Mouse (Mus musculus): Measurements from ENCODE around the gene Gm9758. TPM values are rescaled to one million over a fixed set of nuclear protein-coding genes. Genes with fewer than 3 reads are reported as not detected.
"Not testable (repeated sequence)": the region's sequence is repeated elsewhere in the genome, so short reads cannot be mapped to it uniquely, and the experiment has no call there.

Gene Gm9758
- polyA plus RNA-seq (2015; fragmentation: Nextera tagmentation; extraction: Ambion mirVana), result not detected in 2 replicates

DNA sequence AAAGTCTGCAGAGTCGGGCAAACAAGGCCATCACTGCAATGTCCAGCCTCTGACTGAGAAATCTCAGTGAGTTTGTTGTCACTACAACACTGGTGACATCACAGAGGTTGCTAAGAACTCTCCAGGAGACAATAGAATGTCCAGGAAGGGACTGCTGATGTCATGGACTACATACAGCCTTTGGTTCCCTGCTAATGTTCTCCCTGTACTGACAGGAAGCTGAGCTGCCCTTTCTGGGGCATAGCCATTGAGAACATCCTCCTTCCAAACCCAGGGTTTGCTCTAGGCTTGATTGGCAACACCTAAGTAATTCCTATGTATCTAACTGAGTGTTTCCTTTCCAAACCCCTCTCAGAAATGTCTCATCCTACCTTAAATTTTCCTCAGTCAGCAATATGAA lies at the start of gene Gm9758:
Gene Gm9758 (minus strand): TSS at position 101 of the 400 bp plus-strand sequence.
- H3K36me3 ChIP-seq; H3K9ac ChIP-seq; H3K27me3 ChIP-seq; ATAC-seq (ENCODE audit: borderline replicate concordance, extremely low read depth, low FRiP score, low TSS enrichment); H3K4me2 ChIP-seq; H3K9me3 ChIP-seq; H3K4me3 ChIP-seq; H3K27ac ChIP-seq; H3K4me1 ChIP-seq: not testable (repeated sequence)
- 50% methylated on average over 1 of the region's 1 CpGs for WGBS

- H3K4me2 ChIP-seq; H3K4me3 ChIP-seq; H3K9ac ChIP-seq; H3K4me1 ChIP-seq; H3K27ac ChIP-seq; H3K36me3 ChIP-seq; ATAC-seq (ENCODE audit: borderline replicate concordance, extremely low read depth, low FRiP score, low TSS enrichment); H3K27me3 ChIP-seq: not testable (repeated sequence)
- 78% methylated on average over 13 of the region's 13 CpGs for WGBS
- H3K9me3 ChIP-seq, result peaks cover 14% of the 10 kb centered on the region; the same call in 1 of the 2 replicates
Observed at GRCm38 (mm10) chr5:14963821-14964220, 49.1 kb upstream of the Gm9758 start.

- H3K27ac ChIP-seq, H3K4me3 ChIP-seq, H3K27me3 ChIP-seq, H3K36me3 ChIP-seq, H3K4me2 ChIP-seq, H3K4me1 ChIP-seq, H3K9ac ChIP-seq: not testable (repeated sequence)
- H3K9me3 ChIP-seq, result peaks cover 14% of the 10 kb centered on the region; the same call in 1 of the 2 replicates
- WGBS, result 74% methylated on average over 4 of the region's 4 CpGs
- ATAC-seq (ENCODE audit: borderline replicate concordance, extremely low read depth, low FRiP score, low TSS enrichment), result peak; percentile 74; the same call in 1 of the 2 replicates
Observed at GRCm38 (mm10) chr5:14961502-14961901, 46.8 kb upstream of the Gm9758 start.

GRCm38 (mm10) chr5:14955928-14956706 lies 41.4 kb upstream of the Gm9758 start:
- not testable (repeated sequence) for H3K27me3 ChIP-seq; H3K27ac ChIP-seq; H3K36me3 ChIP-seq; H3K4me1 ChIP-seq; ATAC-seq (ENCODE audit: borderline replicate concordance, extremely low read depth, low FRiP score, low TSS enrichment); H3K4me3 ChIP-seq; H3K4me2 ChIP-seq; H3K9ac ChIP-seq
- 82% methylated on average over 1 of the region's 1 CpGs for WGBS
- peaks cover 13% of the 10 kb centered on the region for H3K9me3 ChIP-seq

- not testable (repeated sequence) for ATAC-seq (ENCODE audit: borderline replicate concordance, extremely low read depth, low FRiP score, low TSS enrichment); H3K4me3 ChIP-seq; H3K9ac ChIP-seq
Observed at GRCm38 (mm10) chr5:14953587-14953986, 38.9 kb upstream of the Gm9758 start.

DNA sequence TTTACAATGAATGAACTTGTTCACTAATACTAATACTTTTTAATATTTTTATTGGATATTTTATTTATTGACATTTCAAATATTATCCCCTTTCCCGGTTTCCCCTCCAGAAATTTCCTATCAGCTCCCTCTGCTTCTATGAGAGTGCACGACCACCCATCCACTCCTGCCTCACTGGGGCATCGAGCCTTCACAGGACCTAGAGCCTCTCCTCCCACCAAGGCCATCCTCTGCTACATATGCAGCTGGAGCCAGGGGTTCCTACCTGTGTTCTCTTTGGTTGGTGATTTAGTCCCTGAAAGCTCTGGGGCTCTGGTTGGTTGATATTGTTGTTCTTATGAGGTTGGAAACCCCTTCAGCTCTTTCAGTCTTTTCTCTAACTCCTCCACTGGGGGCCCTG lies 38.0 kb upstream of the Gm9758 start:
- not testable (repeated sequence) for ATAC-seq (ENCODE audit: borderline replicate concordance, extremely low read depth, low FRiP score, low TSS enrichment); H3K9ac ChIP-seq; H3K4me1 ChIP-seq; H3K27me3 ChIP-seq; H3K27ac ChIP-seq; H3K9me3 ChIP-seq; H3K4me2 ChIP-seq; H3K4me3 ChIP-seq; H3K36me3 ChIP-seq
- WGBS, result 65% methylated on average over 3 of the region's 3 CpGs

More at GRCm38 (mm10) chr5:14953587-14953986, 38.9 kb upstream of the Gm9758 start:
- not testable (repeated sequence) for H3K27me3 ChIP-seq, H3K4me2 ChIP-seq, H3K9me3 ChIP-seq, H3K4me1 ChIP-seq, H3K36me3 ChIP-seq, H3K27ac ChIP-seq

- H3K4me3 ChIP-seq, H3K9me3 ChIP-seq, H3K27me3 ChIP-seq, H3K4me1 ChIP-seq, H3K9ac ChIP-seq, H3K27ac ChIP-seq, H3K36me3 ChIP-seq, H3K4me2 ChIP-seq: not testable (repeated sequence)
- 63% methylated on average over 7 of the region's 7 CpGs for WGBS
- peak; percentile 52; the same call in 1 of the 2 replicates for ATAC-seq (ENCODE audit: borderline replicate concordance, extremely low read depth, low FRiP score, low TSS enrichment)
Observed at GRCm38 (mm10) chr5:14951822-14952221, 37.1 kb upstream of the Gm9758 start.

DNA sequence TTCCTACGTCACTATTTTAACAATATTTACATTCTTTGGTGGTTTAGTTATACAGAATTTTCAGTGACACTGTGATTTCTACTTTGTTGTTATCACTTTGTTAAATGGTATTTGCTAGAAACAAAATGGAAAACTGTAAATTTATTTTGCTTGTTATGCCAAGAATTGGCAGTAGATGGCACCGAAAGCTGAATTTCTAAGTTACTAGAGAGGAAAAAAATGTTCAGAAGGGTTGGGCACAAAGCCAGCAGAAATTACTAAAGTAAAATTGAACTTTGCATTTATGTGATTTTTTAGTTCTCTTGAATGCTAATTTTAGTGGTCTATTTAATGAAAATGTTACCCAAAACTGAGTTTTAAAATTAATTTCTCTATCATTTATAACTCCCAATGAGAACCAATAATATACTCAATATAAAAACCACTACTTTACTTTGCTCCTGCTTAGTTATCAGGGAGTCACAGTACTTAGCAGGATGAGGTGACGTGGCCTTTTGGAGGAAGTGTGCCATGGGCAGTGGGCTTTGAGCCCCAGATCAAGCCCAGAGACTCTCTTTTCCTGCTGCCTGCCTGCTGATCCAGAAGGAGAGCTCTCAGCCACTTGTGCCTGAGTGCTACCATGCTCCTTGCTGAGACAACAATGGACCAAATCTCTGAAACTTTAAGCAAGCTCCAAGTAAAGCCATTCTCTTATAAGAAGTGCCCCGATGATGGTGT lies 32.9 kb upstream of the Gm9758 start:
- ATAC-seq (ENCODE audit: borderline replicate concordance, extremely low read depth, low FRiP score, low TSS enrichment); H3K4me1 ChIP-seq; H3K36me3 ChIP-seq; H3K9ac ChIP-seq; H3K27ac ChIP-seq; H3K4me3 ChIP-seq; H3K4me2 ChIP-seq; H3K27me3 ChIP-seq; H3K9me3 ChIP-seq: not testable (repeated sequence)
- 52% methylated on average over 4 of the region's 4 CpGs for WGBS

DNA sequence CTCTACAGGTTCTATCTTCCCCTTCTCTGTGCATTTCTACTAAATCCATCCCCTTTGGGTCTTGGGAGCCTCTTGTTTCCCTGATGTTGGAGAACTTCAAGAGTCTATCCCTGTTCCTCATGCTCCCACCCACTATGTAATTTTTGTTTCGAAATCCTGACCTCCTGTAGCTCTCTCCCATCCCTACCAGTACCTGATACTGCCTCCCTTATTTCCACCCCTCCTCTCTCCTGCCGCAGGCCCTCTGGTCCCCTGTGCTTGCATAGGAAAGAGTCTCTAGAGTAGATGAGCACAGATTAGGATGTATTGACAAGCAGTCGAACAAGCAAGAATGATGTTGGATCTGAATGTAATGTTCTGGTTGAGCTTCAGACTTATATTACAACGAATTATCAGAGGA lies 30.8 kb upstream of the Gm9758 start:
- 42% methylated on average over 4 of the region's 4 CpGs for WGBS
- not testable (repeated sequence) for ATAC-seq (ENCODE audit: borderline replicate concordance, extremely low read depth, low FRiP score, low TSS enrichment); H3K4me2 ChIP-seq

GRCm38 (mm10) chr5:14941043-14941442 lies 26.3 kb upstream of the Gm9758 start:
- H3K4me2 ChIP-seq; H3K36me3 ChIP-seq; H3K4me1 ChIP-seq; H3K9ac ChIP-seq; ATAC-seq (ENCODE audit: borderline replicate concordance, extremely low read depth, low FRiP score, low TSS enrichment); H3K9me3 ChIP-seq; H3K27ac ChIP-seq; H3K27me3 ChIP-seq; H3K4me3 ChIP-seq: not testable (repeated sequence)
- WGBS, result 83% methylated on average over 1 of the region's 1 CpGs

More for the DNA sequence above, 30.8 kb upstream of the Gm9758 start:
- H3K9me3 ChIP-seq, H3K4me3 ChIP-seq, H3K36me3 ChIP-seq, H3K9ac ChIP-seq, H3K4me1 ChIP-seq, H3K27me3 ChIP-seq, H3K27ac ChIP-seq: not testable (repeated sequence)

GRCm38 (mm10) chr5:14938329-14938728 lies 23.6 kb upstream of the Gm9758 start, which contains the start of gene Speer4e:
Speer4e (minus strand) TSS chr5:14938429.
- H3K4me2 ChIP-seq; H3K27me3 ChIP-seq; H3K9ac ChIP-seq; ATAC-seq (ENCODE audit: borderline replicate concordance, extremely low read depth, low FRiP score, low TSS enrichment); H3K9me3 ChIP-seq; H3K4me1 ChIP-seq; H3K4me3 ChIP-seq; H3K36me3 ChIP-seq; H3K27ac ChIP-seq: not testable (repeated sequence)
- 41% methylated on average over 1 of the region's 1 CpGs for WGBS

DNA sequence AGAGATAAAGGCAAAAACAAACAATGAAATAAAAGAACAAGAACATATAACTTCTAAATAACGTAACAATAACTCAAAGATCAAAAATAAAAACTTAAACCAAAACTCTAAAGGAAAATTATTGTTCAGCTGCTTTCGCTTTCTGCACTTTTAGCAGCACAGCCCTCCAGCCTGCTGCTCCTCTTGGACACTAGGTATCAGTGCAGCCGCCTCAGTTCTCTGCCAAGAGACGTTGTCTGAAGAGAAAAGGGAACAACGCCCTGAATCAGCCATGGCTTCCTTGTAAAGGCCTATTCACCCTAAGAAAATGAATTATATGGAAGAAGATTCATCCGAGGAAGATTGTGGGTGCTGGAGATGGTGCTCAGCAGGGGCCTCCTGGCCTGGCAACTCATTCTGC lies 19.0 kb upstream of the Gm9758 start:
- not testable (repeated sequence) for H3K4me1 ChIP-seq; H3K27ac ChIP-seq; H3K4me3 ChIP-seq; H3K36me3 ChIP-seq; H3K9me3 ChIP-seq; ATAC-seq (ENCODE audit: borderline replicate concordance, extremely low read depth, low FRiP score, low TSS enrichment); H3K9ac ChIP-seq; H3K4me2 ChIP-seq; H3K27me3 ChIP-seq
- WGBS, result 67% methylated on average over 5 of the region's 6 CpGs
